25 mouse cellular contexts compared by ENCODE assay signal in genomic region chr4:108083032-108083735, GRCm38 (mm10). TPM values are rescaled to one million over a fixed set of nuclear protein-coding genes. Genes with fewer than 3 reads are reported as not detected.
A peak's percentile ranks its signal among the peaks of the same experiment; 100 is the strongest.
DNase-seq lines count a peak whose midpoint lies in the region; ATAC-seq and TF ChIP-seq lines count a peak whose summit lies in the region.
"Had no signal": no experiment of that assay in that cellular context is flagged by ENCODE, and none has a peak within 500 bp of the region (broad histone marks: within the 10 kb centered on the region; RNA-seq: fewer than 3 reads in every experiment).

No protein-coding gene starts in this region.

- H3K9me3 ChIP-seq in kidney, embryonic 16.5 days (ENCODE audit: low read length), result no peaks in the 10 kb centered on the region
- no peaks in the 10 kb centered on the region for H3K9me3 ChIP-seq in intestine, embryonic 16.5 days (ENCODE audit: control insufficient read depth, low read length)
- no peaks in the 10 kb centered on the region for H3K9me3 ChIP-seq in midbrain, postnatal 0 days (ENCODE audit: low read length)
- H3K9me3 ChIP-seq: embryonic facial prominence, embryonic 10.5 days; forebrain, embryonic 15.5 days; heart, embryonic 15.5 days; hindbrain, embryonic 15.5 days; midbrain, embryonic 10.5 days had no signal

- no peak overlapping the region for H3K4me3 ChIP-seq in kidney, embryonic 16.5 days (ENCODE audit: low read length)
- no peak overlapping the region for H3K4me3 ChIP-seq in brown adipose tissue, adult 24 weeks (ENCODE audit: insufficient read depth, low read depth, low read length)
- no peak overlapping the region for H3K4me3 ChIP-seq in myocyte
- H3K4me3 ChIP-seq in intestine, embryonic 16.5 days (ENCODE audit: low read length), result no peak overlapping the region
- no peak overlapping the region for H3K4me3 ChIP-seq in midbrain, postnatal 0 days (ENCODE audit: low read depth, low read length)
- H3K4me3 ChIP-seq: embryonic facial prominence, embryonic 10.5 days; forebrain, embryonic 15.5 days; heart, embryonic 15.5 days; hindbrain, embryonic 15.5 days; left cerebral cortex, adult 2 months; midbrain, embryonic 10.5 days had no signal

- DNase-seq in heart, adult 11 months, result peak; percentile 82
- no peak for DNase-seq in heart, postnatal 10 days
- DNase-seq in kidney, postnatal 36 days, result peak; percentile 58 to 63
- no peak for DNase-seq in midbrain, postnatal 0 days (ENCODE audit: low spot score)
- DNase-seq: adrenal gland, postnatal 14 days; cerebellum, adult 11-12 months; cerebellum, postnatal 10 days; gastrocnemius, postnatal 36 days; layer of hippocampus, adult 9-11 months; lung, postnatal 10 days; right cerebral cortex, postnatal 14 days; thymus, postnatal 25 days had no signal

- no peak for ATAC-seq in kidney, embryonic 16.5 days (ENCODE audit: low FRiP score, low TSS enrichment)
- ATAC-seq in intestine, embryonic 16.5 days, result no peak
- ATAC-seq in midbrain, postnatal 0 days (ENCODE audit: low FRiP score), result no peak
- ATAC-seq: CD4-positive, CD25-positive, alpha-beta regulatory T cell, adult 4 months; forebrain, embryonic 15.5 days; midbrain, embryonic 16.5 days had no signal

- H3K36me3 ChIP-seq in kidney, embryonic 16.5 days (ENCODE audit: insufficient read depth, low read length), result 0 out of 2 replicates have a peak, but pooled peaks cover 2% of the 10 kb centered on the region
- H3K36me3 ChIP-seq in myocyte (ENCODE audit: control insufficient read depth, insufficient read depth), result peaks cover 15% of the 10 kb centered on the region
- H3K36me3 ChIP-seq in intestine, embryonic 16.5 days (ENCODE audit: control insufficient read depth, insufficient read depth, low read length), result no peaks in the 10 kb centered on the region
- H3K36me3 ChIP-seq in midbrain, postnatal 0 days (ENCODE audit: insufficient read depth, low read length), result peaks cover 1% of the 10 kb centered on the region; the same call in 1 of the 2 replicates
- H3K36me3 ChIP-seq: heart, embryonic 15.5 days; hindbrain, embryonic 15.5 days; midbrain, embryonic 10.5 days had no signal

- no peak overlapping the region for H3K27ac ChIP-seq in kidney, embryonic 16.5 days (ENCODE audit: low read length)
- H3K27ac ChIP-seq in brown adipose tissue, adult 24 weeks (replicated peaks; ENCODE audit: low read depth, low read length), result peak overlapping the region; percentile 4; the same call in 1 of the 2 replicates
- H3K27ac ChIP-seq in intestine, embryonic 16.5 days (ENCODE audit: low read length), result no peak overlapping the region
- H3K27ac ChIP-seq in midbrain, postnatal 0 days (ENCODE audit: low read depth, low read length), result no peak overlapping the region
- H3K27ac ChIP-seq: embryonic facial prominence, embryonic 10.5 days; forebrain, embryonic 15.5 days; heart, embryonic 15.5 days; hindbrain, embryonic 15.5 days; left cerebral cortex, adult 2 months; midbrain, embryonic 10.5 days had no signal

- H3K4me2 ChIP-seq in kidney, embryonic 16.5 days (replicated peaks; ENCODE audit: low read depth, low read length), result no peak overlapping the region
- peak overlapping the region; percentile 19 for H3K4me2 ChIP-seq in myocyte (ENCODE audit: low read depth)
- H3K4me2 ChIP-seq in intestine, embryonic 16.5 days (ENCODE audit: low read depth, low read length), result no peak overlapping the region
- no peak overlapping the region for H3K4me2 ChIP-seq in midbrain, postnatal 0 days (ENCODE audit: low read depth, low read length, poor library complexity, severe bottlenecking)
- H3K4me2 ChIP-seq: forebrain, embryonic 15.5 days; heart, embryonic 15.5 days; hindbrain, embryonic 15.5 days had no signal

- H3K79me2 ChIP-seq in myocyte (ENCODE audit: control insufficient read depth, insufficient read depth), result no peaks in the 10 kb centered on the region

- TF ChIP-seq CTCF in midbrain, postnatal 0 days (IDR thresholded peaks at IDR 0.05), result no peak

- 75% methylated on average over 6 of the region's 6 CpGs for WGBS in kidney, embryonic 16.5 days
- 84% methylated on average over 6 of the region's 6 CpGs for WGBS in intestine, embryonic 16.5 days
- WGBS in midbrain, postnatal 0 days, result 84% methylated on average over 6 of the region's 6 CpGs

- H3K4me1 ChIP-seq in kidney, embryonic 16.5 days (ENCODE audit: insufficient read depth, low read length), result 0 out of 2 replicates have a peak, but pooled peaks cover 6% of the 10 kb centered on the region
- H3K4me1 ChIP-seq in brown adipose tissue, adult 24 weeks (ENCODE audit: control insufficient read depth, insufficient read depth, insufficient read length, low read length), result peaks cover 2% of the 10 kb centered on the region; the same call in 1 of the 2 replicates
- H3K4me1 ChIP-seq in intestine, embryonic 16.5 days (ENCODE audit: control insufficient read depth, insufficient read depth, low read length), result no peaks in the 10 kb centered on the region
- H3K4me1 ChIP-seq in midbrain, postnatal 0 days (ENCODE audit: insufficient read depth, low read length), result no peaks in the 10 kb centered on the region
- H3K4me1 ChIP-seq: forebrain, embryonic 15.5 days; heart, embryonic 15.5 days; hindbrain, embryonic 15.5 days had no signal

- TF ChIP-seq POLR2A in myocyte (IDR thresholded peaks at IDR 0.05; ENCODE audit: insufficient read length, low read depth), result no peak

- H3ac ChIP-seq in myocyte (ENCODE audit: control insufficient read depth, insufficient read length), result no peak overlapping the region

- H3K9ac ChIP-seq in kidney, embryonic 16.5 days (replicated peaks; ENCODE audit: low read length), result no peak overlapping the region
- H3K9ac ChIP-seq in intestine, embryonic 16.5 days (ENCODE audit: low read depth, low read length), result no peak overlapping the region
- H3K9ac ChIP-seq in midbrain, postnatal 0 days (replicated peaks; ENCODE audit: low read length, poor library complexity, severe bottlenecking), result no peak overlapping the region
- H3K9ac ChIP-seq: forebrain, embryonic 15.5 days; heart, embryonic 15.5 days; hindbrain, embryonic 15.5 days had no signal

- no peaks in the 10 kb centered on the region for H3K27me3 ChIP-seq in kidney, embryonic 16.5 days (ENCODE audit: insufficient read depth, low read length)
- H3K27me3 ChIP-seq in myocyte (ENCODE audit: control insufficient read depth, insufficient read depth, insufficient read length), result no peaks in the 10 kb centered on the region
- no peaks in the 10 kb centered on the region for H3K27me3 ChIP-seq in intestine, embryonic 16.5 days (replicated peaks; ENCODE audit: control insufficient read depth, insufficient read depth, low read length)
- H3K27me3 ChIP-seq in midbrain, postnatal 0 days (ENCODE audit: insufficient read depth, low read length), result no peaks in the 10 kb centered on the region
- H3K27me3 ChIP-seq: forebrain, embryonic 15.5 days; heart, embryonic 15.5 days; hindbrain, embryonic 15.5 days had no signal

- intact Hi-C loops in heart, postnatal 10 days (cut with DNase I), result no loop called here

TF ChIP-seq in myocyte, 11 proteins besides CTCF, POLR2A, EP300 and RAD21:
- TF ChIP-seq SRF (IDR thresholded peaks at IDR 0.05; ENCODE audit: control insufficient read depth, insufficient read length, low read depth) (no peak), MYOD1 (IDR thresholded peaks at IDR 0.05; ENCODE audit: control insufficient read depth in 1 of 3, insufficient read length in 2 of 3, low read depth in 2 of 3) (no peak), POLR2AphosphoS2 (IDR thresholded peaks at IDR 0.05; ENCODE audit: insufficient read length, low read depth) (no peak), MYOG (IDR thresholded peaks at IDR 0.05; ENCODE audit: control insufficient read depth in 1 of 3, insufficient read depth in 1 of 3, insufficient read length in 2 of 3, low read depth in 2 of 3) (no peak), REST (IDR thresholded peaks at IDR 0.05; ENCODE audit: insufficient read depth, insufficient read length) (no peak), MAX (IDR thresholded peaks at IDR 0.05; ENCODE audit: low read depth) (no peak)

RNA-seq across cellular contexts. Expression of gene Podn, which starts 13.1 kb away (rescaled TPM):
- total RNA-seq in heart, postnatal 10 days (2021), result 10 to 100 TPM; 12.1 to 24.1 TPM
- 0.69 and 0.82 TPM in 2 replicates for polyA plus RNA-seq in kidney, embryonic 16.5 days (2015; fragmentation: Nextera tagmentation; extraction: Ambion mirVana)
- 11.4 and 19.9 TPM in 2 replicates for polyA plus RNA-seq in brown adipose tissue, adult 24 weeks (2012; ENCODE audit: insufficient read depth, insufficient read length, missing spikeins)
- polyA plus RNA-seq in myocyte (2012; fragmentation: generic; extraction: Trizol), result 0.10 TPM
- 0.72 and 1.5 TPM in 2 replicates for polyA plus RNA-seq in intestine, embryonic 16.5 days (2015; fragmentation: Nextera tagmentation; extraction: Ambion mirVana)
- 2.5 and 5.7 TPM in 2 replicates for total RNA-seq in midbrain, postnatal 0 days (2014; rRNA removed)
- polyA plus RNA-seq in midbrain, postnatal 0 days (2015; fragmentation: Nextera tagmentation; extraction: Ambion mirVana), result 0.82 and 1.5 TPM in 2 replicates
- total RNA-seq: hematopoietic stem cell, adult 5-6 weeks had no signal
- polyA plus RNA-seq: CD4-positive, CD25-positive, alpha-beta regulatory T cell, adult 4 months had no signal

Comparison
In these comparisons a context has a peak if more than half of its experiments do, and no peak if none do; other contexts are left out.
1. DNase-seq: peak in heart, adult 11 months (single experiment) and kidney, postnatal 36 days (2 of 2); none in heart, postnatal 10 days (0 of 2) and midbrain, postnatal 0 days (single experiment).